Mouse (Mus musculus) layer of hippocampus, adult 11-12 months (tissue): Measurements from ENCODE around the gene Adam19.

Source experiments
- DNase-seq: peaks from one replicate; pipeline ENCODE4 v3.0.0; 2022; ENCODE audit warnings: low spot score

Gene Adam19

DNA sequence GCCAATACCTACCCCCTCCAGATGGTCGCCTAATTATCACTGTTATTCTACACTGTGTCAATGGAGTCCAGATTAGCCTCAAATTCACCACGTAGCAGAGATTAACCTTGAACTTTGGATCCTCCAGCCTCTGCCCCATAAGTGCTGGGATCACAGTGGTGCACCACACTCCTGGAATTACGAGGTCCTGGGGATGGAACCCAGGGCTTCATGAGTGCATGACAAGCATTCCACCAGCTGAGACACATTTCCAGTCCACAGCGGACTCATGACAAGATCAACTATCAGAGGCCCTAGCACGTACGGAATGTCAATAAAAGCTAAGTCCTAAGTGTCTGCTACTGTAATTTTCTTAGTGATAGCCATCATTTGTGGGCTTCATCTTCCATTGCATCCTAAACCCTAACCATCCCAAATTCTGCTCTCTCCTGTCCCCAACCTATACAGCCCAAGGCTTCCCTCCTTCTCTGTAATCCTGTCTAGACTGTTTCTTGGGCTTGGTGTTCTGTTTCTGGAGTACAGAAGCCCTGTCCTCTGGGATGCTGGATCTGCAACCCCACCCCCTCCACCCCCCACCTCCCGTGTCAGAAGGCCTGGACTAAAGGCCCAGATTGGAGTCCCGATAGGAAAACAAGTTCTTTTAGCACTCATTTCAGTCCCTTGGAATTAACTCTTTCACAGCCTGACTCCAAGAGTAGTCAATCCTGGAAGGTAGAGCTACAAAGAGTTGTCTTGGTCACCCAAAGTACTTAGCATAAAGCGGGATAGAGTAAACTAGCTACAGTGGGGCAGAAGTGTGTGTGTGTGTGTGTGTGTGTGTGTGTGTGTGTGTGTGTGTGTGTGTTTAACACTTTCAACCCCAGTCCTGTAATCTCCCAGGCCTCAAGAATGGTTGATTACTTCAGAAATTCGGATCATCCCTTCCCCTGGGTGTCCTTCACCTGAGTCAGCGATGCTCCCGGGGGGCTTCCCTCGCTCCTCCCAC is 589 bp upstream of the Adam19 start:
- no peak for DNase-seq

DNA sequence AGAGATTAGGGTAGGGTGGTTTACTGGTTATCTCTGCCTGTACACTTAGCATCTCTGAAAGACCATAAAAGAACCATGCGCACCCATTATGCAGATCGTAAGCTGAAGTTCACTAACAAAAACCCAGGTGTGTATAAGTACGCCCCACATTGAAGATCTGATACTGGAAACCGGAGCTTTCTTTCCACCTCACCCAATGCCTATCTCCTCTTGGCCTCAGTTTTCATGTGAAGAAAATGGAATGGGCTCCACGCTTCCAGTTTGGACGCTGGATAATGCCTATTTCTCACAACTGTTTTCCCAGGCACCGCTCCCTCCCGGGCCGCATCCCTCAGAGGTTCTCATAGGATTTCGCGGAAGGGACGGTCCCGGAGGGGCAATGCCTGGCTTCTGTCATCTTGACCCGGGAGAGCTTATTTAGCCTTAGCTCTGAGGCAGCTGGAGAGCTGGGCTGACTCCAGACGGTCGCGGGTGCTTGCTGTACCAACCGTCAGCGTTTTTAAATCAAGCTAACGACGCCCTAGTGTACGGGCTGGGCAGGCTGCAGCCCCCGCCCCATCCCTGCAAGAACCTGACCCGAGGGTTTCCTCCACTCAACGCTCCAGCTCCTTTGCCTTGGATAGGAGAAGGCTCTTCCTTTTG is 1.1 kb downstream of the Adam19 start:
- no peak for DNase-seq

DNA sequence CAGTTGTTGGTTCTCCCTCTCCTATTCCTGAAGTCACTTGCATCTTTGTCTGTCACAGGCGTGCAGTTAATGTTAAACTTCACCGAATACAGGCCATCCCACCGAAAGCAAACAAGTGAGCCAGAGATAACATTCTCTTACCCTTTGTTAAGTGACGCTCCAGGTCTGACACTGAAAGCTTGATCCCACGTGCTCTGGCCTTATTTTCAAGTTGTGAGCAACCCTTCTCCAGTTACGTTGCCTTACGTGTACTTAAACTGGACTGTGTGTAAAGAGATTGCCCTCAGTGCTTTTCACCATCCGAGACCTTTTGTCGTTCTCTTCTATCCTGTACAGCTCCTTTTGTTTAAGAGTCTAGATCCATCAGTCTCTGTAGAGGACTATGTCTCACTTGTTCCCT is 2.2 kb downstream of the Adam19 start:
- no peak for DNase-seq

- DNase-seq, result no peak
Observed at GRCm38 (mm10) chr11:46058916-46059315, 3.1 kb downstream of the Adam19 start.

DNA sequence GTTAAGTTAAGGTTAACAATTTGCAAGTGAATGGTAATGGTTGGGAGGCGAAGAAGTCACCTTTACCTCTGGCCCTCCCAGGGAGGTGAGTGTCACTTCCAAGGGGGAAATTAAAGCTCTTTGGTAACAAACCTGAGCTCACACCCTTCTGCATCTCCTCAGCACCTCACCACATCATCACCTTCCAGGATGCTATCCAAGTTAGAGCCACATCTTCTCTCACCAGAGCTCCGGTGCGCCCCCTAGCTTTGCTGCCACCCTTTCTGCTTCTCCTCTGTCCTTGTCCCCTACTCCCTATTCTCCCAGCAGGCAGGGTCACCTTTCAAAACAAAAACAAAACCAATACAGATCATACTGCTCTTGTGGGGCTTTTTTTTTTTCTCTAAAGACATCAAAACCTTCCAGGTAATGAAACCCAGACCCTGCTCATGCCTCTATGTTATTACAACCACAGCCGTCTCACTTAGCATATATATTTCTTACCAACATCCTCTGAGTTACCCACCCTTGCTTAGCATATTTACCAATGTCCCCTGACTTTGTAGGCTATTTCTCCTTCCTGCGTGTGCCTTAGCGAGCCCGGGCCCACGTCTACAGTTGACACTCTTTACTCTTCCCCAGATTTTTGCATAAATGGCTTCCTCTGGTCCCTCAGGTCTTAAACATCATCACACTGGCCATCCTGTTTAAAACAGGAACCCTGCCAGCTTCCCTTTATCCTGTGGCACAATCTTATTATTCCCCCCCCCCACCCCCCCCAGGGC is 4.3 kb downstream of the Adam19 start:
- no peak for DNase-seq

DNA sequence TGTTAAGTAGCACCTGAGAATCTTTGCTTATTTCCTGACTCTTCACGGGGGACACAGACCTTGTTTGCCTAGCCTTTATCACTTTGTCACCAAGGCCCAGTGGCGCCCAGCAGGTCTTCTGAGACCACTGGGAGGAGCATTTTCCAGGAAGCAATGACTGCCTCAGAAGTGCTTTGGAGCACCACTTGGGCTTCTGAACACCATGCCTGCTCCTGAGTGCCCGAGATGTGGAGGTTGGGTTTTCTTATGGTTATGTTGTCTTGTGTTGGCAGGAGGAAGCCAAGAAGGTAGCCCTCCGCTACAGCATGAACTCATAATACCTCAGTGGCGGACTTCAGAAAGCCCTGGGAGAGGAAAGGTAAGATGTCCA is 4.8 kb downstream of the Adam19 start:
- no peak for DNase-seq

DNA sequence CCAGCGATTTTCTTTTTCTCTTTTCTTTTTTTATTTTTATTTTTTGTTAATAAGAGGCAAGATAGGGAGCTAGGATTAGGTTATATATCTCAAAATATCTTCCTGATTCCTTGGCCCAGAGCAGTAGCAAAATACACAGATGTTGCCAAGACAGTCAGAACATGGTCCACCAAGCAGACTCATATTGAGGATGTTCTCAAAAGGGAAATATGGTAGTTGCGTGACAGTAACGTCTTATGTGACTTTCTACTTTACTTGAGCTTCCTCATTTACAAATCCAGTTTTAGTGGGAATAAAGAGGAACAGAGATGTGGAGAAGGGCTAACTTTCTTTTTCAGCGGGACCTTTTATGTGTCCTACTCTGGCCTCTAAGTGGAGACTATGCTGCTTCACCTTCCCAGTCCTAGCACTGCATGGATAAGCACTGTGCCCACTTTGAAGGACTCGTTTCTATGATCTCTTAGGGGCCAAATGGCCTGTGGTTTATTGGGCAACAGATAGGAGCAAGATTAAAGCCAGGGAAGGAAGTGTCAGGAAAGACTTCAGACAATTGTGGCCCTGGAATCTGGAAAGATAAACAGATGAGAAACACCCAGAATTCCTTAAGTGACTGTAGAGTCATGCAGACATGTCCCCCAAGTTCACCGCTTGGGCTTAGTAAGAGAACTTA is 6.1 kb downstream of the Adam19 start:
- no peak for DNase-seq

GRCm38 (mm10) chr11:46062569-46062968 is 6.8 kb downstream of the Adam19 start:
- no peak for DNase-seq

GRCm38 (mm10) chr11:46062993-46063731 is 7.4 kb downstream of the Adam19 start:
- DNase-seq, result no peak

GRCm38 (mm10) chr11:46064767-46065166 is 9.0 kb downstream of the Adam19 start:
- DNase-seq, result no peak

DNA sequence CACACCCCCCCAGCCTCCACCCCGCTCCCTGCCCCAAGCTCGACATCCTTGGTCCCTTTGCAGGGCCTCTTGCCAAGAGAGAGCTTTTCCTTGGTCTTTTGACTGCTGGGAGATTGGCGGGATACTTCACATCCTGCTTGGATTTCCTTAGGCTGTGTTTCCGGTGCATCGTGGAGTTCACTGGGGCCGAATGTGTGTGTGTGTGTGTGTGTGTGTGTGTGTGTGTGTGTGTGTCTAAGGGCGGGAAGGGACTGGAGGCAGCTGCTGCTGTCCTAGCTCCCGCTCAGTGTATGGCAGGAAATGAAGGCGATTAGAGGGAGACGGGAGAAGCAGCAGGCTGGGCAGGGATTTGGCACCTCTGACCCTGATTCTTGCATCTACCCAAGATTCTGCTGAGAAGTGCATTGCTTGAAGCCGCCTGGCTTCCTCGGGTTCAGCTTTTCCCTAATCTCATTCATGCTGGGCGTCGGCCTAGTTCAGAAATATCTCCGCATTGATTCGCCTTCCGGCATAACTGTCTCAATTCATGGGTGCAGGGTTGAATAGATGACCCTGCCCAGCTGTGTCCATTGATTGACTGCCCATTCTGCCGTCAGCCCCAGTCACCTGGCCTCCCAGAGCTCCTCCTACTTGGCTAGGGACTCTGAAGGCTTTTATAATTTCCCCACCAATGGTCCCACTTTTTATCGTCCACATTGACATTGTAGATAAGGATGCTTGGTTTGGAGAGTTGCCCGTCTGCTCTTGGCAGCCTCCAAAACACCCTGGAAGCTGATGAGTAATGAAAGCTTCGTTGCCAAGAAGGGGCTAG is 9.6 kb downstream of the Adam19 start:
- peak; percentile 29 for DNase-seq

GRCm38 (mm10) chr11:46067371-46068060 is 11.7 kb downstream of the Adam19 start:
- no peak for DNase-seq

DNA sequence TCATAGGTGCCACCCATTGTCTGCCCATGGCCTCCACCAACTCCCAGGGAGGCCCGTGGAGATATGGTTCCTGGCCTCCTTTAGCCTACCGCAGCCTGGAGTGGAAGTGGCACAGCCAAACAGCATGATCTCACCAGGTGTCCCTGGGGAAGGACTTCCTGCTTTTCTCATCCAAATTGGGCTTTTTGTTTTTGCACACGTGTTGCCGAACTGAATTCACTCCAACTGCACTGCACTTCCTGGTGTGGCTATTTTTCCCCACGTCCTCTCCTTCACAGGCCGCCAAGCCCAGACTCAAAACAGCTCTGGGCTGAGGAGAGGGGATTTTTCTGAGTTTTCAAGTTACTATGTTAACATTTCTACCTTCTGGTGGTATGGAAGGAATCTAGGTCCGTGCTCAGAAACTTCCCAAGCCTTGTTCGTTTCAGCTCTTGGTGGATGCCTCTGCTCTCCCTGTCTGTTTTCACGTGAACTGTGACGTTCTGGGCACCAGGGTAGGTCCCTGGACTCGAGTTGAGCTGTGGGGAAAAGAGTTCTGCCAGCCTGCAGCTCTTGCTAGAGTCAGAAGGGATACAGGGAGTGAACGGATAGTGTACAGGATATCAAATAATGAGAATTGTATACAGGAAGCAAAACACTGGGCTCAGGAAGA is 13.1 kb downstream of the Adam19 start:
- DNase-seq, result no peak

- DNase-seq, result no peak
Observed at GRCm38 (mm10) chr11:46069408-46070003, 13.7 kb downstream of the Adam19 start.

DNA sequence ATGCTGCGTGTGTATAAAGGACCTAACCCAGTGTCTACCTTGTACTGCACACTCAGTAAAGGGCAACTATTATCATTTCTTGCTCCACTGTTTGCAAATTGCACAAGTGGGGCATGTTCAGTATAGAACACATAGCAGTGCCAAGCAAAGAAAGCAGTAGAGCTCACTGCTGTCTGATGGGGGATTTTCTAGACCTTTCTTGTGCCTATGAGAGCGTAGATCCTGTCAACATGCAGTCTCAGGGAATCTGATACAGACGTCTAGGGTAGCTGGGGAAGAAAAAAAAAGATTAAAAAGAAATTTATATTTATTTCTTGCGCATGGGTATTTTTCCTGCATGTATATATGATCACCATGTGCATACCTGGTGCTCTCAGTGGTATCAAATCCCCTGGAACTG is 14.4 kb downstream of the Adam19 start:
- DNase-seq, result no peak

GRCm38 (mm10) chr11:46070789-46071188 is 15.0 kb downstream of the Adam19 start:
- no peak for DNase-seq

DNA sequence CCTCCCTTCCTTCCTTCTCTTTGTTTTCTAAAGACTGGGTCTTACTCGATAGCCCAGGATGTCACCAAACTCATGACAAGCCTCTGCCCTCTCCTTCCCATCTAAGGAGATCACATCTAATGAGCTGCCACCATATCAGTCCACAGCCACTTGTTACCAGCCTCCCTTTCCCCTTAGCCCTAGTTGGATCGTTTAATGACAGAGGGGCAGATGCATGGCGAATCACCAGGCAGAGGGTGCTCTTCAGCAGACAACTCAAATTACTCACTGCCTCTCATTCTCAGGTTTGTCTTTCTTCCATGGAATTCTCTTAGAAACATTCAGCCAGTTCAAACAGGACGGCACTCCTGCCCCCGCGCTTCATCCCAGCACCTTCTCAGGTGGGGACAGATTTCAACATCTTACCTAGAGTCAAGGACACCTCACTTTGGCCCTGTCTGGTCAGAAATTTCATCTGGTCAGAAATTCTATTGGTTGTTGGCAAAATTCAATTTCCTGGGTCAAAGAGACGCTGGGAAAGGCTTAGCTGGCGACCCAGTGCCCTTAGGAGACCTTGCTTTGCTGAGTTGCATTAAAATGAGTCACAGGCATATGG is 16.8 kb downstream of the Adam19 start:
- no peak for DNase-seq

- DNase-seq, result no peak
Observed at GRCm38 (mm10) chr11:46073061-46073849, 17.5 kb downstream of the Adam19 start.
